Mouse (Mus musculus): ENCODE data around the gene Esrrb.

GRCm38 (mm10) chr12:86349477-86349876 is 11.4 kb upstream of the Esrrb start:
- TF ChIP-seq CTCF (IDR thresholded peaks at IDR 0.05; ENCODE audit: low read depth) = no peak
- TF ChIP-seq EP300 (IDR thresholded peaks at IDR 0.05; ENCODE audit: low read depth) = no peak
